Mouse (Mus musculus): ENCODE data around the gene Usp46. TPM values are rescaled to one million over a fixed set of nuclear protein-coding genes. Genes with fewer than 3 reads are reported as not detected.

Usp46 gene
- polyA plus RNA-seq, 1 experiment from 2014 or later = 49.4 TPM

GRCm38 (mm10) chr5:73993538-73993937 is 74.7 kb downstream of the Usp46 start:
- WGBS = 93% methylated on average over 4 of the region's 4 CpGs
- Histone ChIP-seq H3K9me3 (ENCODE audit: control insufficient read depth, low read length) (no peaks in the 10 kb centered on the region), H3K9ac (replicated peaks; ENCODE audit: low read length) (no peak overlapping the region), H3K4me3 (replicated peaks; ENCODE audit: low read depth, low read length) (no peak overlapping the region), H3K4me2 (ENCODE audit: low read length) (no peak overlapping the region), H3K4me1 (ENCODE audit: control insufficient read depth, insufficient read depth, low read length) (no peaks in the 10 kb centered on the region), H3K27me3 (ENCODE audit: control insufficient read depth, insufficient read depth, low read length) (no peaks in the 10 kb centered on the region), H3K27ac (replicated peaks; ENCODE audit: low read depth, low read length) (no peak overlapping the region), H3K36me3 (ENCODE audit: control insufficient read depth, insufficient read depth, low read length) (no peaks in the 10 kb centered on the region)
- no peak for ATAC-seq (ENCODE audit: low FRiP score, low TSS enrichment)
- DNase-seq = no peak

DNA sequence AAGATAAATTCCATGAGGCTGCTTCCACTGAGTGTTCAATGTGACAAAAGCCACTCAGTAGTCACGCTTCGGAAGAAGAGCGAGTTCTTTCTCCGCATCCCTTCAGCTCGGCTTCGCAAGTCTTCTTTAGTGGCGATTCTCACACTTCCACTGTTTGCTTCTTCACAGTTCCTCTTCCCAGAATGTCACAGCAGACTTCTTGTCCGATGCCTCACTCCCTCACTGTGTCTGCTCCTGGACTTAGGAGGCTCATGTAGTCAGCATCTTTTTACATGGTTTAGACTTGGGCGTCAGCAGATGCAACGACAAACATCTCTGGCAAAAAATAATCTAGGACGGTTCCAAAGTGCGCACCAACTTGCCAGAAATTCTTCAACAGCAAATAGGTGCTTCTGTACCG is 75.9 kb downstream of the Usp46 start:
- no peaks in the 10 kb centered on the region for H3K36me3 ChIP-seq (ENCODE audit: control insufficient read depth, insufficient read depth, low read length)
- ATAC-seq (ENCODE audit: low FRiP score, low TSS enrichment) (no peak), DNase-seq (no peak)
- no peak overlapping the region for H3K4me2 ChIP-seq (ENCODE audit: low read length)
- H3K4me1 ChIP-seq (ENCODE audit: control insufficient read depth, insufficient read depth, low read length) = no peaks in the 10 kb centered on the region
- H3K27ac ChIP-seq (replicated peaks; ENCODE audit: low read depth, low read length) = no peak overlapping the region
- H3K9me3 ChIP-seq (ENCODE audit: control insufficient read depth, low read length) = no peaks in the 10 kb centered on the region
- H3K27me3 ChIP-seq (ENCODE audit: control insufficient read depth, insufficient read depth, low read length) = no peaks in the 10 kb centered on the region
- WGBS = 95% methylated on average over 13 of the region's 13 CpGs
- H3K9ac ChIP-seq (replicated peaks; ENCODE audit: low read length) = no peak overlapping the region
- no peak overlapping the region for H3K4me3 ChIP-seq (replicated peaks; ENCODE audit: low read depth, low read length)

- no peak overlapping the region for H3K27ac ChIP-seq (replicated peaks; ENCODE audit: low read depth, low read length)
- ATAC-seq (ENCODE audit: low FRiP score, low TSS enrichment) (no peak), DNase-seq (no peak)
- WGBS = 91% methylated on average over 3 of the region's 3 CpGs
- H3K9ac ChIP-seq (replicated peaks; ENCODE audit: low read length) = no peak overlapping the region
- no peaks in the 10 kb centered on the region for H3K4me1 ChIP-seq (ENCODE audit: control insufficient read depth, insufficient read depth, low read length)
- no peaks in the 10 kb centered on the region for H3K27me3 ChIP-seq (ENCODE audit: control insufficient read depth, insufficient read depth, low read length)
- no peaks in the 10 kb centered on the region for H3K9me3 ChIP-seq (ENCODE audit: control insufficient read depth, low read length)
- H3K4me2 ChIP-seq (ENCODE audit: low read length) = no peak overlapping the region
- no peak overlapping the region for H3K4me3 ChIP-seq (replicated peaks; ENCODE audit: low read depth, low read length)
- H3K36me3 ChIP-seq (ENCODE audit: control insufficient read depth, insufficient read depth, low read length) = no peaks in the 10 kb centered on the region
Measured at GRCm38 (mm10) chr5:73989532-73989931, 78.7 kb downstream of the Usp46 start.

DNA sequence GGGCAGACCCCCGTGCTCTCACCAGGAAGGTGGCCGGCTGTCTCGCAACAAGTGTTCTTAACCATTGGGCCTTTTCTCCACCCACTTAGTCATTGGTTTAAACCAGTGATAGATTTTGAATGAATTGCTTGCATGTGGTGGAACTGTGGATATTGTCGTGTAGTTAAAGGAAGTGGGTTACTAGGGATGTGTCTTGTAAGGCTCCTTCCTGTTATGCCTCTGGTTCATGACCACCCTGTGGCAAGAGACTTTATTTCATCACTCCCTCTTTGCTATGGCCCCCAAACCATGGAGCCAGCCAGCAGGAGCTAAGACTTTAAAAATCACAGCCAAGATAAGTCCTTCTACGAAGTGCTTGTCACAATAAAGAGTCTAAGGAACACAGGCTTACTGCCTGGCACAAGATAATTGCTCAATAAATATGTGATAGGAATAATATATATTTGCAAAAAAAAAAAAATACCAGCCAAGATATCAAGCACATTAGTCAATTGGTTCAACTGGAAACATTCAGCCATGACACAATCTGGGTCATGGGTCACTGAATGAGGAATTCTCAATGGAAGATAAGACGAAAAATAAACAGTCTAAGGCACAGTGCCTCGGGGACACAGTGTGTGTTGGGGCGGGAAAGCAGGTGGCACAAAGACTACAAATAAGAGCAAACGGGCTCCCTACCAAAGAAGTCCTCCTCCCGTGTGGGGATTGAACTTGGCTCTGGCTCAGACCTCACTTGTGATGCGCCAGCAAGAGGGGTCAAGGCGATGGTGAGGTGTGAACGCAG is 80.3 kb downstream of the Usp46 start:
- no peak overlapping the region for H3K4me2 ChIP-seq (ENCODE audit: low read length)
- no peak overlapping the region for H3K4me3 ChIP-seq (replicated peaks; ENCODE audit: low read depth, low read length)
- no peaks in the 10 kb centered on the region for H3K36me3 ChIP-seq (ENCODE audit: control insufficient read depth, insufficient read depth, low read length)
- no peak overlapping the region for H3K27ac ChIP-seq (replicated peaks; ENCODE audit: low read depth, low read length)
- no peaks in the 10 kb centered on the region for H3K27me3 ChIP-seq (ENCODE audit: control insufficient read depth, insufficient read depth, low read length)
- no peak overlapping the region for H3K9ac ChIP-seq (replicated peaks; ENCODE audit: low read length)
- WGBS = 87% methylated on average over 13 of the region's 13 CpGs
- no peaks in the 10 kb centered on the region for H3K4me1 ChIP-seq (ENCODE audit: control insufficient read depth, insufficient read depth, low read length)
- H3K9me3 ChIP-seq (ENCODE audit: control insufficient read depth, low read length) = no peaks in the 10 kb centered on the region
- ATAC-seq (ENCODE audit: low FRiP score, low TSS enrichment) = no peak
- DNase-seq = no peak

- Histone ChIP-seq H3K4me3 (replicated peaks; ENCODE audit: low read depth, low read length) (no peak overlapping the region), H3K27ac (replicated peaks; ENCODE audit: low read depth, low read length) (no peak overlapping the region), H3K4me2 (ENCODE audit: low read length) (no peak overlapping the region), H3K27me3 (ENCODE audit: control insufficient read depth, insufficient read depth, low read length) (no peaks in the 10 kb centered on the region), H3K36me3 (ENCODE audit: control insufficient read depth, insufficient read depth, low read length) (no peaks in the 10 kb centered on the region), H3K9me3 (ENCODE audit: control insufficient read depth, low read length) (no peaks in the 10 kb centered on the region), H3K4me1 (ENCODE audit: control insufficient read depth, insufficient read depth, low read length) (no peaks in the 10 kb centered on the region), H3K9ac (replicated peaks; ENCODE audit: low read length) (no peak overlapping the region)
- WGBS = 93% methylated on average over 11 of the region's 11 CpGs
- no peak for ATAC-seq (ENCODE audit: low FRiP score, low TSS enrichment)
- no peak for DNase-seq
Measured at GRCm38 (mm10) chr5:73977426-73977825, 90.8 kb downstream of the Usp46 start.

- Histone ChIP-seq H3K4me2 (ENCODE audit: low read length) (no peak overlapping the region), H3K9me3 (ENCODE audit: control insufficient read depth, low read length) (no peaks in the 10 kb centered on the region), H3K4me1 (ENCODE audit: control insufficient read depth, insufficient read depth, low read length) (no peaks in the 10 kb centered on the region), H3K27ac (replicated peaks; ENCODE audit: low read depth, low read length) (no peak overlapping the region), H3K27me3 (ENCODE audit: control insufficient read depth, insufficient read depth, low read length) (no peaks in the 10 kb centered on the region), H3K4me3 (replicated peaks; ENCODE audit: low read depth, low read length) (no peak overlapping the region), H3K9ac (replicated peaks; ENCODE audit: low read length) (no peak overlapping the region), H3K36me3 (ENCODE audit: control insufficient read depth, insufficient read depth, low read length) (no peaks in the 10 kb centered on the region)
- 93% methylated on average over 5 of the region's 5 CpGs for WGBS
- no peak for ATAC-seq (ENCODE audit: low FRiP score, low TSS enrichment)
- DNase-seq = no peak
Measured at GRCm38 (mm10) chr5:73971701-73972100, 96.5 kb downstream of the Usp46 start.

- no peak for ATAC-seq (ENCODE audit: low FRiP score, low TSS enrichment)
- peak; percentile 39 for DNase-seq
- H3K36me3 ChIP-seq (ENCODE audit: control insufficient read depth, insufficient read depth, low read length) = no peaks in the 10 kb centered on the region
- H3K4me3 ChIP-seq (replicated peaks; ENCODE audit: low read depth, low read length) = no peak overlapping the region
- no peaks in the 10 kb centered on the region for H3K9me3 ChIP-seq (ENCODE audit: control insufficient read depth, low read length)
- no peaks in the 10 kb centered on the region for H3K4me1 ChIP-seq (ENCODE audit: control insufficient read depth, insufficient read depth, low read length)
- H3K27ac ChIP-seq (replicated peaks; ENCODE audit: low read depth, low read length) = no peak overlapping the region
- no peaks in the 10 kb centered on the region for H3K27me3 ChIP-seq (ENCODE audit: control insufficient read depth, insufficient read depth, low read length)
- H3K9ac ChIP-seq (replicated peaks; ENCODE audit: low read length) = no peak overlapping the region
- no peak overlapping the region for H3K4me2 ChIP-seq (ENCODE audit: low read length)
- WGBS = 59% methylated on average over 7 of the region's 7 CpGs
Measured at GRCm38 (mm10) chr5:73970024-73970628, 98.1 kb downstream of the Usp46 start.

- 96% methylated on average over 8 of the region's 8 CpGs for WGBS
- no peak for ATAC-seq (ENCODE audit: low FRiP score, low TSS enrichment)
Measured at GRCm38 (mm10) chr5:73969338-73969737, 98.9 kb downstream of the Usp46 start.

DNA sequence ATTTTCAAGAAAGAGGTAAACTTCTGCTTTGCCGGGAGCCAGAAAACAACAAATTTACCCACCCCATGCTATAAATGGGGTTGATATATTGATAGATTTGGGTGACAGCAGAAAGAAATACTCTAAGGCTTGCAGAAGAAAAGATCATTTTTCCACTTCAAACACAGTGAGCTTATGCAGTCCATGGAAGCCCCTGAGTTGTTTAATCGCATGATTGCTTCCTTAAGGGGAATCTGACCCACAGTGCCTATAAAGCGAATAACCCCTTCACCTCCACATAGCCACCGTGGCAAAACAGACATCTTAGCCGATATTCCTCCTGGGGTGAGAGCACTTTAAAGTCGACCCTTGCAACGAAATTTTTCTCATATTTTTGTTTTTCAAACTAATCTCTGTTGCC is 108.5 kb downstream of the Usp46 start:
- no peak overlapping the region for H3K4me2 ChIP-seq (ENCODE audit: low read length)
- no peaks in the 10 kb centered on the region for H3K36me3 ChIP-seq (ENCODE audit: control insufficient read depth, insufficient read depth, low read length)
- ATAC-seq (ENCODE audit: low FRiP score, low TSS enrichment) = no peak
- H3K9ac ChIP-seq (replicated peaks; ENCODE audit: low read length) = no peak overlapping the region
- no peak for DNase-seq
- WGBS = 59% methylated on average over 7 of the region's 7 CpGs
- no peaks in the 10 kb centered on the region for H3K4me1 ChIP-seq (ENCODE audit: control insufficient read depth, insufficient read depth, low read length)
- H3K4me3 ChIP-seq (replicated peaks; ENCODE audit: low read depth, low read length) = no peak overlapping the region
- H3K9me3 ChIP-seq (ENCODE audit: control insufficient read depth, low read length) = no peaks in the 10 kb centered on the region
- H3K27ac ChIP-seq (replicated peaks; ENCODE audit: low read depth, low read length) = no peak overlapping the region
- no peaks in the 10 kb centered on the region for H3K27me3 ChIP-seq (ENCODE audit: control insufficient read depth, insufficient read depth, low read length)

More at GRCm38 (mm10) chr5:73969338-73969737, 98.9 kb downstream of the Usp46 start:
- DNase-seq = no peak
- H3K4me2 ChIP-seq (ENCODE audit: low read length) = no peak overlapping the region
- H3K36me3 ChIP-seq (ENCODE audit: control insufficient read depth, insufficient read depth, low read length) = no peaks in the 10 kb centered on the region
- H3K4me1 ChIP-seq (ENCODE audit: control insufficient read depth, insufficient read depth, low read length) = no peaks in the 10 kb centered on the region
- no peaks in the 10 kb centered on the region for H3K27me3 ChIP-seq (ENCODE audit: control insufficient read depth, insufficient read depth, low read length)
- no peaks in the 10 kb centered on the region for H3K9me3 ChIP-seq (ENCODE audit: control insufficient read depth, low read length)
- H3K27ac ChIP-seq (replicated peaks; ENCODE audit: low read depth, low read length) = no peak overlapping the region
- no peak overlapping the region for H3K9ac ChIP-seq (replicated peaks; ENCODE audit: low read length)
- no peak overlapping the region for H3K4me3 ChIP-seq (replicated peaks; ENCODE audit: low read depth, low read length)

Measured in midbrain, embryonic 14.5 days (tissue).